Mouse (Mus musculus): ENCODE measurements around the gene Cryzl1. TPM values are rescaled to one million over a fixed set of nuclear protein-coding genes. Genes with fewer than 3 reads are reported as not detected.

The Cryzl1 gene
- polyA plus RNA-seq, 1 experiment from 2014 or later, result 75.4 TPM

DNA sequence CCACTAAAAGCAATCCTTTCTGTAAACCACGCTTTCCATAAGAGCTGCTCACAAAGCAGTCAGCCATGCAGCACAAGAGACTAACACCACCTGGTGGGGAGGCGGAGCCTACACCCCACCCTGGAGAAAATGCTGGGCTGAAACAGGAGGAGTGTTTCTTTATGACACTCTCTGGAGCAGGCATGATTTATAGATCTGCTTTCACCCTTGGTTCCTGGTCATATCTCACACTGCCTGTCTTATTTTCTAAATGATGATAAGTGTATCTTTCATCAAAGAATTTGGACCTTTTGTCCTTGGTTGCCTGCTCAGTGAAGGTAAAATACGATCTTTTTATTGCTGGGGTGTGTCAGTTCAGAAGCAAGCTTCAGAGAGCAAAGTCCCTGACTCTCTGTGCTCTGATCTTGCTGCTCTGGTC, 26.0 kb downstream of the Cryzl1 start:
- H3K36me3 ChIP-seq, result peaks cover 61% of the 10 kb centered on the region
- H3K9me3 ChIP-seq, result no peaks in the 10 kb centered on the region

DNA sequence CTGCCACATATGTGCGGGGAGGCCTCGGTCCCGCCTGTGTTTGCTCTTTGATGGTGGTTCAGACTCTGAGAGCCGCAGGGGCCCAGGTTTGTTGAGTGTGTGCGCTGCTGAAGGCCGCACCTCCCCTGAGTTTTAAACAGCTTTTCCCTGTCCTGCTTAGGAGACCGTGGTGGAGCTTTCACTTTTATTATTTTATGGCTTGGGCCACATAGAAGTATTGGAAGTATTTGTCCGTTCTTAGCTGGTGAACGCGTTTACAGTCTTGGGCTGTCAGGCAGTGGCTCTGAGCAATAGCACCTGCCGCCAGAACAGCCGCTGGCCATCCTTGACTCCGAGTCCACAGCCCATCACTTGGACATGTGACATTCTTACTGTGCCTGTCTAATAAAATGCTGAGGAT, 26.9 kb downstream of the Cryzl1 start:
- Histone ChIP-seq H3K4me1 (0 out of 2 replicates have a peak, but pooled peaks cover 4% of the 10 kb centered on the region), H3K36me3 (peaks cover 61% of the 10 kb centered on the region), H3K27me3 (no peaks in the 10 kb centered on the region), H3K9me3 (no peaks in the 10 kb centered on the region), H3K4me3 (no peak overlapping the region), H3K27ac (no peak overlapping the region), H3K9ac (no peak overlapping the region), H3K4me2 (replicated peaks) (no peak overlapping the region)
- no peak for ATAC-seq (ENCODE audit: low FRiP score, low read depth)
- 59% methylated on average over 13 of the region's 13 CpGs for WGBS

More for the DNA sequence above, 26.0 kb downstream of the Cryzl1 start:
- 61% methylated on average over 3 of the region's 3 CpGs for WGBS
- Histone ChIP-seq H3K4me3 (no peak overlapping the region), H3K4me2 (replicated peaks) (no peak overlapping the region), H3K27ac (no peak overlapping the region), H3K9ac (no peak overlapping the region), H3K4me1 (0 out of 2 replicates have a peak, but pooled peaks cover 4% of the 10 kb centered on the region), H3K27me3 (no peaks in the 10 kb centered on the region)
- ATAC-seq (ENCODE audit: low FRiP score, low read depth), result no peak

DNA sequence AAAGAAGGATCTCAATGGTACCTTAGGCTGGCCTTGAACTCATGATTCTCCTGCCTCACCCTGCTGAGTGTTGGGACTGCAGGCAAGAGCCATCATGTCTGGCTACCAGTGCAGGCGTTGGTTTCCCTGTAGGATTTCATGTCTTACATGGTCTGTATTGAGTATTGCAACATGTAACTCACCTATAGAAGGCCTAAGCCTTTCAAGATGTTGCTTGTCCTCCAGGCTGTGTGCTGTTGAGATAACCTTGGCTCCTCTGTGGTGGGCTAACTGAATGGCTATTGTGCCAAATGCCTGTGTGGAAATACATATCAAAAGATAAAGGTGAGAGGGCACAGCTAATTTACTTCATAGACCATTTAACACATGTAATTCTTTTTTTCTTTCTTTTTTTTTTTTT, 29.8 kb downstream of the Cryzl1 start:
- Histone ChIP-seq H3K9me3 (no peaks in the 10 kb centered on the region), H3K27me3 (no peaks in the 10 kb centered on the region), H3K4me3 (no peak overlapping the region), H3K9ac (no peak overlapping the region), H3K4me1 (no peaks in the 10 kb centered on the region), H3K4me2 (replicated peaks) (no peak overlapping the region), H3K27ac (no peak overlapping the region), H3K36me3 (peaks cover 49% of the 10 kb centered on the region)
- 84% methylated on average over 1 of the region's 1 CpGs for WGBS
- no peak for ATAC-seq (ENCODE audit: low FRiP score, low read depth)

DNA sequence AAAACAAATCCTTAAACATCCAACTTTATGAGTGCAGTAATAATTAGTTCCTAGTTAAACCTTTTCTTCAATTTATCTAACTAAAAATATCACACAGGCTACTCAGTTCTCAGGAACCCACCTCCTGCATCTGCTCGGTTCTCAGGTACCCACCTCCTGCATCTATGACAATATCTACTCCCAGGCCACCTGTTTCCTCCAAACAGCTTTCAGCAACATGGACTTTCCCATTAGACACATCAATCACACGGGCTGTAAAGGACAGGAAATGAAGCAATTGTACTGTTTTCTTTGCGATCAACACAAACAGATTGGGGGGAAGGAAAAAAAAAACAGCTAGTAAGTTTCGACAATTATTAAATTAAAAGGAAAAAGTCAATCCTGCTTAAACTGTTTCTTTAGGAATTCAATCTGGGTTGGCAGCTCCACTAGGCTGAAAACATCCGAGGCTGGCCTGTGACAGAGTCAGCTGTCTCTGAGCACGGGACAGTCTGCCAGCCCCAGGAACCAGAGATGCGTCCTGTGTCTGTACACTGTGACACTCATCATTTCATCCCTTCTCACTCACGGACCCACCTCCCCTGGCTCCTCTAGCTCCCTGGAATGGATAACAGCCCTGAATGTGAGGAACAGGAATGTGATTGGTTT, 33.5 kb downstream of the Cryzl1 start:
- Histone ChIP-seq H3K4me1 (no peaks in the 10 kb centered on the region), H3K36me3 (peaks cover 35% of the 10 kb centered on the region), H3K27me3 (no peaks in the 10 kb centered on the region), H3K4me3 (no peak overlapping the region), H3K9ac (no peak overlapping the region), H3K9me3 (no peaks in the 10 kb centered on the region), H3K4me2 (replicated peaks) (no peak overlapping the region), H3K27ac (no peak overlapping the region)
- no peak for ATAC-seq (ENCODE audit: low FRiP score, low read depth)
- WGBS, result 40% methylated on average over 8 of the region's 8 CpGs

DNA sequence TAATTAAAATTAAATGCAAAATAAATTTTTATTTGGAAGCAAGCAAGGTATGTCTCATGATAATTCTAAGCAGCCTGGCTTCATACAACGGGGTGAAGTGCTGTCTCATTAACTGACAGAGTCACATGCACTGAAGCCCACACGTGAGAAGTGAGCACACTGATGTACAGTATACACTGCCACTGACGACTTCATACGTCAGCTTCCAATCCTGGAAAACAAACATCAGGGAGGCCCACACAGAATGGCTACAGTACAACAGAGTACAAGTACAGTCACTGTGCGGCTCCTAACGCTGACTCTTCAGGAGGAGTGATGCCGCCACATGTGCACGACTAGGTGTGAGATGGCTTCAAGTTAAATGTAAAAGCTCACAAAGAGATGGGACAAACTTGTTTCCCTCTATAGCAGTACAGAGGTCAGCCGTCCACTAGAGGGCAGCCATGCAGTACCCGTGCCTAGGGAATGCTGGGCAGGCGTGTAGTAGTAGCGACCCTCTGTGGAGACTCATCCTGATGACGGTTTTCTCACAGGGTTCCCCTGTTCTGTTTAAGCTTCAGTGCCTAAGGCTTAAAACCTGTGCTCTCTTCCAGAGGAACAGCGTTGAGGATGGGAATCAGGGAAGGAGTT, 34.2 kb downstream of the Cryzl1 start:
- no peak overlapping the region for H3K4me2 ChIP-seq (replicated peaks)
- ATAC-seq (ENCODE audit: low FRiP score, low read depth), result peak; percentile 89
- no peak overlapping the region for H3K9ac ChIP-seq
- WGBS, result 28% methylated on average over 14 of the region's 14 CpGs
- peaks cover 3% of the 10 kb centered on the region; the same call in 1 of the 2 replicates for H3K4me1 ChIP-seq
- H3K27ac ChIP-seq, result no peak overlapping the region
- H3K4me3 ChIP-seq, result no peak overlapping the region
- no peaks in the 10 kb centered on the region for H3K27me3 ChIP-seq
- H3K9me3 ChIP-seq, result no peaks in the 10 kb centered on the region
- H3K36me3 ChIP-seq, result peaks cover 33% of the 10 kb centered on the region

DNA sequence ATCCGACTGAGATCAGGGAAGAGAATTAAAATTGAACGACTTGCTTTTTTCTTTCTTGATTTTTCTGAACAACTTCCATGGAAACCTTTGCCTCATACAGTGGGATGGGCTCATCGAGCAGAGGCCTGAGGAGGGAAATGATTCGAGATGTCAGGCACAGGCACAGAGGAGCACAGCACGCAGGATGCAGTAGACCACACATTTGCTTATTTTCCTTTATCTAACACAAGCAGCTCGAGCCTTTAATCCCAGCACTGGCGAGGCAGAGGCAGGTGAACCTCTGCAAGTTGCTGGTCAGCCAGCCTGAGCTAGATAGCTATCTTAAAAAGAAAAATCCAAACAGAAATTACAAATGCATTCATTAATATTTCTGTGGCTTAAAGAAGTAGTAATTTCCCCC, 39.0 kb downstream of the Cryzl1 start:
- no peak for ATAC-seq (ENCODE audit: low FRiP score, low read depth)
- no peak overlapping the region for H3K9ac ChIP-seq
- no peaks in the 10 kb centered on the region for H3K27me3 ChIP-seq
- H3K27ac ChIP-seq, result no peak overlapping the region
- H3K4me2 ChIP-seq (replicated peaks), result 0 out of 2 replicates have a peak overlapping the region, but pooled peaks have one; percentile 88
- peaks cover 22% of the 10 kb centered on the region for H3K36me3 ChIP-seq
- H3K4me3 ChIP-seq, result no peak overlapping the region
- WGBS, result 49% methylated on average over 7 of the region's 7 CpGs
- H3K9me3 ChIP-seq, result no peaks in the 10 kb centered on the region
- peaks cover 18% of the 10 kb centered on the region for H3K4me1 ChIP-seq

DNA sequence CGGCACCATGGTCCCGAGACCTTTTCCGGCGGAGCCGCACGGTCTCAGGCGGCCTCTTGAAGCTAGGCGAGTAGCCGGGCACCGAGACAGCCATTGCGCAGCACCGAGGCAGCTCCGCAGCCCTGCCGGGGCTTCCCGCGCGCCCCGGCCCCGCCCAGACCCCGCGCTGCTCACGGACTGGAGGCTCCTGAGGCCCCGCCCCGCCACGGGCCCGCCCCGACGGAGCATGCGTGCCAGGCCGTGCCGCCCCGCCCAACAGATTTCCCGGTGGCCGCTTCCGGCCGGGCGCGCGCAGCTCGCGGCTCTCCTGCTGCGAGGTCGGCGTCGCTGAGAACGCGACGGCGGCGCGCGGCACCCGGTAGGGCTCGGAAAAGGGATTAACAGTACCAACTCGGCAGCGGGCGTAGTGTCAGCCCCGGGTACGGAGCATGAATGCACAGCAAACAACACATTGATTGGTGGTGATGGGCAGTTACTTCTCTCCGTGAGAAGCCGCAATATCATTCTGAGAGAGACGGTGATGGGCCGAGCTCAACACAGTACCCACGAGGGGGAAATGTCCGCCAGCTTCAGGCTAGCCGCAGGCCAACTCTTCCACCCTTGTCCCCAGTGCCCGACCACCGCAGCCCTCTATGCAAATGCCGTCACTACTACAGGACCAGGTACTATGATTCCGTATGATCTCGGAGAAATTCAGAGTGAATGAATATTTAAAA, 40.0 kb downstream of the Cryzl1 start, which contains the start of gene Donson:
Gene Donson, minus strand, starts transcription at position 152 of the 716 bp plus-strand sequence.
- peaks cover 30% of the 10 kb centered on the region for H3K36me3 ChIP-seq
- H3K4me1 ChIP-seq, result peaks cover 18% of the 10 kb centered on the region
- WGBS, result under 1% methylated on average over 48 of the region's 71 CpGs
- peak within 1 kb of the TSS; percentile 92 for H3K4me3 ChIP-seq
- H3K4me2 ChIP-seq (replicated peaks), result peak within 1 kb of the TSS; percentile 88
- peak within 1 kb of the TSS; percentile 74 for H3K27ac ChIP-seq
- H3K9me3 ChIP-seq, result no peaks in the 10 kb centered on the region
- H3K9ac ChIP-seq, result peak within 1 kb of the TSS; percentile 92
- peak; percentile 99 for ATAC-seq (ENCODE audit: low FRiP score, low read depth)
- no peaks in the 10 kb centered on the region for H3K27me3 ChIP-seq

DNA sequence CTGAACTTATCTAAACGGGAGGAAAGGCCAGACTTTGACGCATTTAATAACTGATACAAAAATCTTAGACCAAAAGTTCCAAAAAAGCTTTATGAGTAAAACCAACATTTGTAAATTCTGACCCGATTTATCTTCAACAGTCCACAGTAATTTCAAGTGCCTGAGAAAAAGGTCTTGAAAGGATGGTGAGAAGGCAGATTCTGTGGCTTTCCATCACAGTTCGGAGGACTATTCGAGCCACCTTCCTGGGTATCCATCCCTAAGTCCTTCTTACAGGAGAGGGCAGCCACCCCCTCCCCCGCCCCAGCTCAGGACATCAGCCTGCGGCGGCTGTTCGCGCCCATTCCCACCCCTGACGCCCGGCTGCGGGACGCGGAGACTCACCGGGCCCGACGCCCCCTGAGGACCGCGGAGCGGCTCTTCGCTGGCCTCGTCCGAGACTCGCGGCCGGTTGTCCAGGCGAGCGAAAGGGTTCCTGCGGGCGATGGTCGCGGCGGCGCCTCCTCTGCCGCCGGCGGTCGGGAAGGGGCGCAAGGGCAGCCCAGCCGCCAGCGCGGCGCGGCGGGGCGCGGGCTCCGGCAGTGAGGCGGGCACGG, 40.7 kb downstream of the Cryzl1 start:
- Histone ChIP-seq H3K36me3 (peaks cover 30% of the 10 kb centered on the region), H3K4me3 (peak overlapping the region; percentile 92), H3K9ac (peak overlapping the region; percentile 92), H3K4me2 (replicated peaks) (peak overlapping the region; percentile 88), H3K27ac (peak overlapping the region; percentile 44; the same call in 1 of the 2 replicates), H3K27me3 (no peaks in the 10 kb centered on the region), H3K9me3 (no peaks in the 10 kb centered on the region), H3K4me1 (peaks cover 18% of the 10 kb centered on the region)
- ATAC-seq (ENCODE audit: low FRiP score, low read depth), result no peak; the same call in 1 of the 2 replicates
- 1% methylated on average over 37 of the region's 51 CpGs for WGBS

DNA sequence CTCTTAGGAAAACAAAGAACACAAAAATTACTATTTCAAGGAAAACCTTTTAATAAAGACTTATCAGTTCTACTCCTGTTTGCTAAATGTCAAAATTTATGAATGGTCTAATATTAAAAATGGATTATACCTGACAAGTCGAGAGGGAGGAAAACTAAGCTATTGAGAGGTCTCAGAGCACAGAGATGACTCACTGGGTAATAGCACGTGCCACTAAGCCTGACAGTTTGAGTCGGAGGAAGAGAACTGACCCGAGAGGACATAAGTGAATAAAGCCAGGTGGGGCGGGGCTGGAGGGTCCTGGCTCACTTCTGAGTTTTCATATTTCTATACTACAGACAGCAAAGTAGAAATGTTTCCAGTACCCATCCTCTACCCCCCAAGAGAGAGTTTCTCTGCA, 42.4 kb downstream of the Cryzl1 start:
- Histone ChIP-seq H3K4me2 (replicated peaks) (no peak overlapping the region), H3K4me1 (peaks cover 18% of the 10 kb centered on the region), H3K27me3 (no peaks in the 10 kb centered on the region), H3K27ac (no peak overlapping the region), H3K9me3 (no peaks in the 10 kb centered on the region), H3K36me3 (peaks cover 46% of the 10 kb centered on the region), H3K9ac (0 out of 2 replicates have a peak overlapping the region, but pooled peaks have one; percentile 39), H3K4me3 (no peak overlapping the region)
- ATAC-seq (ENCODE audit: low FRiP score, low read depth), result no peak
- 84% methylated on average over 5 of the region's 5 CpGs for WGBS

DNA sequence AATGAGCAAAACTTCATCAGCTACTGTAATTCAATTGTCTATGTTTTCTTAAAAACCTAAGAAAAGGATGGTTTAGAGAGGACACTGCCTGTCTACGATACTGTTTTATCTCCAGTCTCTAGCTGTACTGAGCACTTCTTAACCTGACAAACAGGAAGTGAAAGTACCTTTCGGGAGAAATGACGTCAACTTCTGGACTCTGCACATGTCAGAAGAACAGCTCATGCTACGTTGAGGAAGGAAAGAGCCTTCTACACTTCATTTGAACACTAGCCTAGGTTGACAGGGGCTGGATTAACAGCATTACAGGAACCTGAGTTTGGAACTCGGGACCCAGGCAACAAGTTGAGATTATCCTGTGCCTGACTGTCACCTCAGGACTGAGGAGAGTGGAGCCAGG, 43.2 kb downstream of the Cryzl1 start:
- Histone ChIP-seq H3K9ac (no peak overlapping the region), H3K27me3 (no peaks in the 10 kb centered on the region), H3K4me1 (peaks cover 18% of the 10 kb centered on the region), H3K36me3 (peaks cover 53% of the 10 kb centered on the region), H3K4me2 (replicated peaks) (no peak overlapping the region), H3K27ac (no peak overlapping the region), H3K4me3 (no peak overlapping the region), H3K9me3 (no peaks in the 10 kb centered on the region)
- WGBS, result 93% methylated on average over 5 of the region's 5 CpGs
- no peak for ATAC-seq (ENCODE audit: low FRiP score, low read depth)

DNA sequence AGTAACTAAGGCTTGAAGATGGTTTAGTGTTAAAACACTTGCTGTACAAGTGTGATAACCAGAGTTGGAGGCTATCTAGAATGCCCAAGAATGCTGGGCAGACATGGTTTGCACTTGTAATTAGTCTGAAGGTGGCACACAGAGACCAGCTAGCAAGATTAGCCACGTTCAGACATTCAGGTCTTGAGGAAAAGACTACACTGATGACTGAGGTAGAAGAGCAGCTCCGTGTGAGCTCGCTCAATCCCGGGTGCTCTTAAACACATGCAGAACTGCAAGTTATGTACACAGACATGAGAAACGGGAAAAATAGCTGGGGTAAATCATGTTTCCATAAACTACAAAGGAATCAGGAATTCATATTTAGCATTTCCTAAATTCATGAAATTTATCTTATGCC, 48.1 kb downstream of the Cryzl1 start:
- Histone ChIP-seq H3K36me3 (peaks cover 88% of the 10 kb centered on the region), H3K9ac (no peak overlapping the region), H3K27me3 (no peaks in the 10 kb centered on the region), H3K4me1 (no peaks in the 10 kb centered on the region), H3K9me3 (no peaks in the 10 kb centered on the region), H3K27ac (no peak overlapping the region), H3K4me2 (replicated peaks) (no peak overlapping the region), H3K4me3 (no peak overlapping the region)
- 83% methylated on average over 5 of the region's 5 CpGs for WGBS
- no peak for ATAC-seq (ENCODE audit: low FRiP score, low read depth)
